ENCODE assay signal across 8 mouse cellular contexts in the genomic region with DNA sequence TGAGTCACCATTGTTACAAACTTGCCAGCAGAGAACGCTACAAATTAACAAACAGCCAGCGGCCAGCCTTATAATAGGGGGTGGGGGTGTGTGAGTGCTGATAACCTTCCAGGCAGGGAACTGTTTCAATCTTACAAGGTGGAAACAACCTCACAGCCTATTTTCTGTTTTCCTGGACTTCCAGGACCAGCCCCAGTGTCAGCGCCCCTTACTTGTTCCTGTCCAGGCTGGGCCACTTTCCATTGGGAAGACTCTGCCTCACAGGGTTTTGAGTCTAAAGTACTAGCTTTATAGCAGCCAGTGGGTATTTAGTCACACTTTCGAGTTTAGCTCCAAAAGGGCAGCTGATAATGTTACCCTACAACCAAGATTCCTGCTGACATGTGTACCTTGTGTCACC. TPM values are rescaled to one million over a fixed set of nuclear protein-coding genes. Genes with fewer than 3 reads are reported as not detected.
DNase-seq lines count a peak whose midpoint lies in the region; ATAC-seq lines count a peak whose summit lies in the region.

No protein-coding gene starts in this region.

- peaks cover 85% of the 10 kb centered on the region for H3K4me1 ChIP-seq in forebrain, embryonic 10.5 days
- peaks cover 60% of the 10 kb centered on the region for H3K4me1 ChIP-seq in forebrain, embryonic 16.5 days (replicated peaks; ENCODE audit: control insufficient read depth, insufficient read depth, low read length)
- peaks cover 83% of the 10 kb centered on the region for H3K4me1 ChIP-seq in embryonic facial prominence, embryonic 13.5 days
- peaks cover 62% of the 10 kb centered on the region for H3K4me1 ChIP-seq in midbrain, embryonic 14.5 days (ENCODE audit: control insufficient read depth, insufficient read depth, low read length)

- no peak for DNase-seq in forebrain, embryonic 10.5 days (ENCODE audit: extremely low spot score, low spot score)
- DNase-seq in kidney, adult 8-10 months, result peak; percentile 61 to 70
- no peak for DNase-seq in midbrain, embryonic 14.5 days
- no peak for DNase-seq in urinary bladder, postnatal 25 days (ENCODE audit: low spot score)

- no peaks in the 10 kb centered on the region for H3K9me3 ChIP-seq in forebrain, embryonic 10.5 days
- H3K9me3 ChIP-seq in forebrain, embryonic 16.5 days (ENCODE audit: control insufficient read depth, low read length), result no peaks in the 10 kb centered on the region
- H3K9me3 ChIP-seq in embryonic facial prominence, embryonic 13.5 days, result no peaks in the 10 kb centered on the region
- H3K9me3 ChIP-seq in midbrain, embryonic 14.5 days (ENCODE audit: control insufficient read depth, low read length), result no peaks in the 10 kb centered on the region

- no peak for ATAC-seq in forebrain, embryonic 16.5 days
- no peak for ATAC-seq in embryonic facial prominence, embryonic 13.5 days (ENCODE audit: insufficient number of reproducible peaks, insufficient read depth, low FRiP score, low TSS enrichment, low read depth)
- no peak for ATAC-seq in midbrain, embryonic 14.5 days (ENCODE audit: low FRiP score, low TSS enrichment)
- ATAC-seq in inflammation-experienced regulatory T-cells, adult 6 months, result no peak
- ATAC-seq in monocyte, adult 5-6 weeks (replicated peaks; ENCODE audit: insufficient number of reproducible peaks, low FRiP score, low TSS enrichment, poor library complexity, severe bottlenecking), result no peak

- peaks cover 15% of the 10 kb centered on the region for H3K27me3 ChIP-seq in forebrain, embryonic 10.5 days (ENCODE audit: poor library complexity, severe bottlenecking)
- H3K27me3 ChIP-seq in forebrain, embryonic 16.5 days (replicated peaks; ENCODE audit: control insufficient read depth, insufficient read depth, low read length), result no peaks in the 10 kb centered on the region
- H3K27me3 ChIP-seq in embryonic facial prominence, embryonic 13.5 days, result no peaks in the 10 kb centered on the region
- H3K27me3 ChIP-seq in midbrain, embryonic 14.5 days (ENCODE audit: control insufficient read depth, insufficient read depth, low read length), result no peaks in the 10 kb centered on the region

- H3K4me3 ChIP-seq in forebrain, embryonic 10.5 days, result peak overlapping the region; percentile 9; the same call in 1 of the 2 replicates
- no peak overlapping the region for H3K4me3 ChIP-seq in forebrain, embryonic 16.5 days (replicated peaks; ENCODE audit: low read length)
- H3K4me3 ChIP-seq in embryonic facial prominence, embryonic 13.5 days, result no peak overlapping the region
- 0 out of 2 replicates have a peak overlapping the region, but pooled peaks have one; percentile 5 for H3K4me3 ChIP-seq in midbrain, embryonic 14.5 days (replicated peaks; ENCODE audit: low read depth, low read length)

- 37% methylated on average over 4 of the region's 4 CpGs for WGBS in forebrain, embryonic 10.5 days
- WGBS in forebrain, embryonic 16.5 days, result 39% methylated on average over 4 of the region's 4 CpGs
- WGBS in embryonic facial prominence, embryonic 13.5 days, result 54% methylated on average over 4 of the region's 4 CpGs
- 54% methylated on average over 4 of the region's 4 CpGs for WGBS in midbrain, embryonic 14.5 days

- no peak overlapping the region for H3K4me2 ChIP-seq in forebrain, embryonic 16.5 days (ENCODE audit: low read length)
- H3K4me2 ChIP-seq in embryonic facial prominence, embryonic 13.5 days, result peak overlapping the region; percentile 83
- peak overlapping the region; percentile 62 for H3K4me2 ChIP-seq in midbrain, embryonic 14.5 days (ENCODE audit: low read length)

- H3K9ac ChIP-seq in forebrain, embryonic 16.5 days (replicated peaks; ENCODE audit: low read depth, low read length), result no peak overlapping the region
- peak overlapping the region; percentile 2; the same call in 1 of the 2 replicates for H3K9ac ChIP-seq in embryonic facial prominence, embryonic 13.5 days
- peak overlapping the region; percentile 31; the same call in 1 of the 2 replicates for H3K9ac ChIP-seq in midbrain, embryonic 14.5 days (replicated peaks; ENCODE audit: low read length)

- H3K27ac ChIP-seq in forebrain, embryonic 10.5 days, result no peak overlapping the region
- H3K27ac ChIP-seq in forebrain, embryonic 16.5 days (ENCODE audit: low read length), result no peak overlapping the region
- no peak overlapping the region for H3K27ac ChIP-seq in embryonic facial prominence, embryonic 13.5 days
- H3K27ac ChIP-seq in midbrain, embryonic 14.5 days (replicated peaks; ENCODE audit: low read depth, low read length), result no peak overlapping the region

- 0 out of 2 replicates have a peak, but pooled peaks cover 4% of the 10 kb centered on the region for H3K36me3 ChIP-seq in forebrain, embryonic 10.5 days (replicated peaks)
- H3K36me3 ChIP-seq in forebrain, embryonic 16.5 days (ENCODE audit: control insufficient read depth, insufficient read depth), result no peaks in the 10 kb centered on the region
- no peaks in the 10 kb centered on the region for H3K36me3 ChIP-seq in embryonic facial prominence, embryonic 13.5 days
- no peaks in the 10 kb centered on the region for H3K36me3 ChIP-seq in midbrain, embryonic 14.5 days (ENCODE audit: control insufficient read depth, insufficient read depth, low read length)

RNA-seq across cellular contexts. Expression of a gene that starts 2.8 kb away (rescaled TPM):
- polyA plus RNA-seq in forebrain, embryonic 10.5 days (2016; fragmentation: Nextera tagmentation; extraction: Ambion mirVana), result 42.8 and 48.2 TPM in 2 replicates
- 42.7 and 49.2 TPM in 2 replicates for polyA plus RNA-seq in forebrain, embryonic 16.5 days (2015; fragmentation: Nextera tagmentation; extraction: Ambion mirVana)
- polyA plus RNA-seq in embryonic facial prominence, embryonic 13.5 days (2015; fragmentation: Nextera tagmentation; extraction: Ambion mirVana), result 61.7 and 65.4 TPM in 2 replicates
- 80.9 and 84.7 TPM in 2 replicates for polyA plus RNA-seq in midbrain, embryonic 14.5 days (2014; fragmentation: Nextera tagmentation; extraction: Ambion mirVana)
- polyA plus RNA-seq in inflammation-experienced regulatory T-cells, adult 6 months (2017; shearing (Covaris generic)), result 10 to 100 TPM in 2 of 3 experiments, 1 to 10 TPM in 1; 9.7 to 26.3 (median 14.9) TPM
- total RNA-seq in monocyte, adult 5-6 weeks (2017), result 400 to 470 TPM (median 447 TPM) in 3 replicates

Comparison
In these comparisons a context has a peak if more than half of its experiments do, and no peak if none do; other contexts are left out.
1. H3K4me3 ChIP-seq: peak in forebrain, embryonic 10.5 days (single experiment) and midbrain, embryonic 14.5 days (single experiment); none in forebrain, embryonic 16.5 days (single experiment) and embryonic facial prominence, embryonic 13.5 days (single experiment).
2. DNase-seq: peak in kidney, adult 8-10 months (2 of 2); none in forebrain, embryonic 10.5 days (single experiment), midbrain, embryonic 14.5 days (single experiment) and urinary bladder, postnatal 25 days (single experiment).